Mouse (Mus musculus): ENCODE data around the gene Lepr. TPM values are rescaled to one million over a fixed set of nuclear protein-coding genes. Genes with fewer than 3 reads are reported as not detected.

The Lepr gene
- 3.0 and 3.8 TPM in 2 replicates for polyA plus RNA-seq (2015; fragmentation: Nextera tagmentation; extraction: Ambion mirVana)

GRCm38 (mm10) chr4:101717367-101718121 is at the start of gene Lepr:
Gene Lepr, plus strand, starts transcription at chr4:101717404.
- peak within 1 kb of the TSS; percentile 41 for H3K9ac ChIP-seq (replicated peaks)
- H3K4me3 ChIP-seq (replicated peaks): peak within 1 kb of the TSS; percentile 48
- no peaks in the 10 kb centered on the region for H3K36me3 ChIP-seq
- 1% methylated on average over 50 of the region's 50 CpGs for WGBS
- H3K4me2 ChIP-seq: peak within 1 kb of the TSS; percentile 99
- H3K9me3 ChIP-seq (replicated peaks): no peaks in the 10 kb centered on the region
- ATAC-seq (ENCODE audit: low FRiP score): peak; percentile 66
- H3K4me1 ChIP-seq: peaks cover 11% of the 10 kb centered on the region
- peaks cover 28% of the 10 kb centered on the region for H3K27me3 ChIP-seq (replicated peaks)
- no peak within 1 kb of the TSS for H3K27ac ChIP-seq (replicated peaks)

GRCm38 (mm10) chr4:101669161-101669560 is 48.0 kb upstream of the Lepr start:
- ATAC-seq (ENCODE audit: low FRiP score): no peak
- Histone ChIP-seq H3K4me2 (no peak overlapping the region), H3K4me3 (replicated peaks) (no peak overlapping the region), H3K9ac (replicated peaks) (no peak overlapping the region), H3K36me3 (no peaks in the 10 kb centered on the region), H3K27ac (replicated peaks) (no peak overlapping the region), H3K9me3 (replicated peaks) (no peaks in the 10 kb centered on the region), H3K4me1 (0 out of 2 replicates have a peak, but pooled peaks cover 2% of the 10 kb centered on the region), H3K27me3 (replicated peaks) (no peaks in the 10 kb centered on the region)
- WGBS: 63% methylated on average over 5 of the region's 5 CpGs

- Histone ChIP-seq H3K27ac (replicated peaks) (no peak overlapping the region), H3K9me3 (replicated peaks) (no peaks in the 10 kb centered on the region), H3K27me3 (replicated peaks) (no peaks in the 10 kb centered on the region), H3K36me3 (no peaks in the 10 kb centered on the region), H3K9ac (replicated peaks) (no peak overlapping the region), H3K4me2 (no peak overlapping the region), H3K4me1 (0 out of 2 replicates have a peak, but pooled peaks cover 2% of the 10 kb centered on the region), H3K4me3 (replicated peaks) (no peak overlapping the region)
- ATAC-seq (ENCODE audit: low FRiP score): no peak
- 86% methylated on average over 5 of the region's 5 CpGs for WGBS
These were observed 47.4 kb upstream of the Lepr start for GRCm38 (mm10) chr4:101669811-101670210.

GRCm38 (mm10) chr4:101674790-101675189 is 42.4 kb upstream of the Lepr start:
- Histone ChIP-seq H3K27ac (replicated peaks) (no peak overlapping the region), H3K4me1 (no peaks in the 10 kb centered on the region), H3K9me3 (replicated peaks) (no peaks in the 10 kb centered on the region), H3K27me3 (replicated peaks) (no peaks in the 10 kb centered on the region), H3K36me3 (no peaks in the 10 kb centered on the region), H3K4me2 (no peak overlapping the region), H3K9ac (replicated peaks) (no peak overlapping the region), H3K4me3 (replicated peaks) (no peak overlapping the region)
- WGBS: 83% methylated on average over 5 of the region's 5 CpGs
- no peak for ATAC-seq (ENCODE audit: low FRiP score)

- Histone ChIP-seq H3K27me3 (replicated peaks) (no peaks in the 10 kb centered on the region), H3K27ac (replicated peaks) (no peak overlapping the region), H3K9me3 (replicated peaks) (no peaks in the 10 kb centered on the region), H3K9ac (replicated peaks) (no peak overlapping the region), H3K36me3 (no peaks in the 10 kb centered on the region), H3K4me2 (no peak overlapping the region), H3K4me3 (replicated peaks) (no peak overlapping the region), H3K4me1 (no peaks in the 10 kb centered on the region)
- ATAC-seq (ENCODE audit: low FRiP score): no peak
- WGBS: 70% methylated on average over 4 of the region's 4 CpGs
These were observed 41.5 kb upstream of the Lepr start for GRCm38 (mm10) chr4:101675726-101676125.

- Histone ChIP-seq H3K27me3 (replicated peaks) (no peaks in the 10 kb centered on the region), H3K27ac (replicated peaks) (no peak overlapping the region), H3K36me3 (no peaks in the 10 kb centered on the region), H3K4me2 (no peak overlapping the region), H3K9ac (replicated peaks) (no peak overlapping the region), H3K9me3 (replicated peaks) (no peaks in the 10 kb centered on the region), H3K4me3 (replicated peaks) (no peak overlapping the region), H3K4me1 (no peaks in the 10 kb centered on the region)
- no peak for ATAC-seq (ENCODE audit: low FRiP score)
- 89% methylated on average over 4 of the region's 4 CpGs for WGBS
These were observed 34.6 kb upstream of the Lepr start for GRCm38 (mm10) chr4:101682620-101683019.

- no peak overlapping the region for H3K4me3 ChIP-seq (replicated peaks)
- WGBS: 89% methylated on average over 3 of the region's 3 CpGs
- no peaks in the 10 kb centered on the region for H3K27me3 ChIP-seq (replicated peaks)
- H3K27ac ChIP-seq (replicated peaks): no peak overlapping the region
- H3K4me2 ChIP-seq: no peak overlapping the region
- H3K36me3 ChIP-seq: no peaks in the 10 kb centered on the region
- H3K4me1 ChIP-seq: no peaks in the 10 kb centered on the region
- no peak for ATAC-seq (ENCODE audit: low FRiP score)
- no peak overlapping the region for H3K9ac ChIP-seq (replicated peaks)
- H3K9me3 ChIP-seq (replicated peaks): no peaks in the 10 kb centered on the region
These were observed 34.1 kb upstream of the Lepr start for GRCm38 (mm10) chr4:101683086-101683485.

- Histone ChIP-seq H3K27ac (replicated peaks) (no peak overlapping the region), H3K9me3 (replicated peaks) (no peaks in the 10 kb centered on the region), H3K4me1 (no peaks in the 10 kb centered on the region), H3K4me2 (no peak overlapping the region), H3K27me3 (replicated peaks) (no peaks in the 10 kb centered on the region), H3K4me3 (replicated peaks) (no peak overlapping the region), H3K36me3 (no peaks in the 10 kb centered on the region), H3K9ac (replicated peaks) (no peak overlapping the region)
- no peak for ATAC-seq (ENCODE audit: low FRiP score)
- 93% methylated on average over 3 of the region's 3 CpGs for WGBS
These were observed 32.4 kb upstream of the Lepr start for GRCm38 (mm10) chr4:101684821-101685220.

- WGBS: 83% methylated on average over 13 of the region's 13 CpGs
- H3K9ac ChIP-seq (replicated peaks): no peak overlapping the region
- no peak overlapping the region for H3K4me3 ChIP-seq (replicated peaks)
- H3K9me3 ChIP-seq (replicated peaks): no peaks in the 10 kb centered on the region
- no peaks in the 10 kb centered on the region for H3K27me3 ChIP-seq (replicated peaks)
- H3K36me3 ChIP-seq: no peaks in the 10 kb centered on the region
- no peak overlapping the region for H3K27ac ChIP-seq (replicated peaks)
- no peak for ATAC-seq (ENCODE audit: low FRiP score)
- H3K4me2 ChIP-seq: no peak overlapping the region
- H3K4me1 ChIP-seq: no peaks in the 10 kb centered on the region
These were observed 30.9 kb upstream of the Lepr start for GRCm38 (mm10) chr4:101686227-101686810.

- H3K27me3 ChIP-seq (replicated peaks): no peaks in the 10 kb centered on the region
- ATAC-seq (ENCODE audit: low FRiP score): no peak
- H3K27ac ChIP-seq (replicated peaks): no peak overlapping the region
- 90% methylated on average over 4 of the region's 4 CpGs for WGBS
- H3K36me3 ChIP-seq: no peaks in the 10 kb centered on the region
- H3K4me1 ChIP-seq: no peaks in the 10 kb centered on the region
- H3K4me3 ChIP-seq (replicated peaks): no peak overlapping the region
- no peak overlapping the region for H3K4me2 ChIP-seq
- no peaks in the 10 kb centered on the region for H3K9me3 ChIP-seq (replicated peaks)
- no peak overlapping the region for H3K9ac ChIP-seq (replicated peaks)
These were observed 28.0 kb upstream of the Lepr start for GRCm38 (mm10) chr4:101689241-101689640.

- 83% methylated on average over 5 of the region's 5 CpGs for WGBS
- Histone ChIP-seq H3K27ac (replicated peaks) (no peak overlapping the region), H3K36me3 (no peaks in the 10 kb centered on the region), H3K9ac (replicated peaks) (no peak overlapping the region), H3K4me2 (no peak overlapping the region), H3K4me1 (no peaks in the 10 kb centered on the region), H3K4me3 (replicated peaks) (no peak overlapping the region), H3K9me3 (replicated peaks) (no peaks in the 10 kb centered on the region), H3K27me3 (replicated peaks) (no peaks in the 10 kb centered on the region)
- ATAC-seq (ENCODE audit: low FRiP score): no peak
These were observed 27.6 kb upstream of the Lepr start for GRCm38 (mm10) chr4:101689645-101690044.

- Histone ChIP-seq H3K9me3 (replicated peaks) (no peaks in the 10 kb centered on the region), H3K9ac (replicated peaks) (no peak overlapping the region), H3K27me3 (replicated peaks) (no peaks in the 10 kb centered on the region), H3K36me3 (no peaks in the 10 kb centered on the region), H3K27ac (replicated peaks) (no peak overlapping the region), H3K4me2 (no peak overlapping the region), H3K4me1 (no peaks in the 10 kb centered on the region), H3K4me3 (replicated peaks) (no peak overlapping the region)
- WGBS: 79% methylated on average over 4 of the region's 4 CpGs
- ATAC-seq (ENCODE audit: low FRiP score): no peak
These were observed 24.3 kb upstream of the Lepr start for GRCm38 (mm10) chr4:101692892-101693291.

All from neural tube, embryonic 15.5 days (tissue).